Mouse (Mus musculus) heart, embryonic 15.5 days (tissue): ENCODE measurements at regions not wholly inside any gene's neighbourhood (a gene's known extent, or its start where the extent isn't known, plus 50 kb on each side); places are given as distances from the start of the nearest gene placed in this dataset.

Source experiments
- ATAC-seq: fragments of 200-750 bp; cut with Nextera tagmentation; replicated peaks from 2 replicates; pipeline ENCODE4 v1.8.0; 2017; ENCODE audit warnings: low read depth, moderate TSS enrichment; ENCODE audit not compliant: insufficient number of reproducible peaks, insufficient read depth, low FRiP score
- H3K27ac ChIP-seq: fragments of 300-500 bp; sonication (generic); 2 replicates; pipeline ENCODE4 v1.5.1; 2015; ENCODE audit warnings: mild to moderate bottlenecking, inconsistent platforms
- H3K27me3 ChIP-seq: fragments of 300-500 bp; sonication (generic); 2 replicates; pipeline ENCODE4 v1.6.1; 2015; ENCODE audit warnings: inconsistent platforms
- H3K36me3 ChIP-seq: fragments of 300-500 bp; sonication (generic); 2 replicates; pipeline ENCODE4 v1.6.1; 2015; ENCODE audit warnings: mild to moderate bottlenecking, inconsistent platforms
- H3K4me1 ChIP-seq: fragments of 300-500 bp; sonication (generic); replicated peaks from 2 replicates; pipeline ENCODE4 v1.6.1; 2015; ENCODE audit warnings: inconsistent platforms
- H3K4me2 ChIP-seq: fragments of 300-500 bp; sonication (generic); 2 replicates; pipeline ENCODE4 v1.6.1; 2015; ENCODE audit warnings: inconsistent platforms, mild to moderate bottlenecking, moderate library complexity
- H3K4me3 ChIP-seq: fragments of 300-500 bp; sonication (generic); 2 replicates; pipeline ENCODE4 v1.5.1; 2015; ENCODE audit warnings: mild to moderate bottlenecking, inconsistent platforms
- H3K9ac ChIP-seq: fragments of 300-500 bp; sonication (generic); 2 replicates; pipeline ENCODE4 v1.6.1; 2015; ENCODE audit warnings: mild to moderate bottlenecking, inconsistent platforms
- H3K9me3 ChIP-seq: fragments of 300-500 bp; sonication (generic); replicated peaks from 2 replicates; pipeline ENCODE4 v1.6.1; 2016; ENCODE audit warnings: inconsistent platforms
- WGBS: fragments of 180-500 bp; shearing (Covaris S2); methylation state at CpG from one replicate; pipeline ENCODE4 v1.1.7; 2015; ENCODE audit warnings: mixed read lengths; 5-methylcytosine and 5-hydroxymethylcytosine counted together

GRCm38 (mm10) chr3:137482546-137482945 is 138.9 kb upstream of the Ddit4l start:
- 46% methylated on average over 3 of the region's 3 CpGs for WGBS
- H3K9ac ChIP-seq, result no peak overlapping the region
- ATAC-seq, result no peak
- no peaks in the 10 kb centered on the region for H3K36me3 ChIP-seq
- H3K27ac ChIP-seq, result no peak overlapping the region
- H3K4me1 ChIP-seq, result peaks cover 7% of the 10 kb centered on the region; the same call in 1 of the 2 replicates
- no peak overlapping the region for H3K4me2 ChIP-seq
- no peaks in the 10 kb centered on the region for H3K27me3 ChIP-seq
- no peaks in the 10 kb centered on the region for H3K9me3 ChIP-seq
- no peak overlapping the region for H3K4me3 ChIP-seq

GRCm38 (mm10) chr3:137482971-137483370 is 138.4 kb upstream of the Ddit4l start:
- no peak for ATAC-seq
- H3K27ac ChIP-seq, result no peak overlapping the region
- 37% methylated on average over 4 of the region's 4 CpGs for WGBS

GRCm38 (mm10) chr3:137489592-137489991 is 131.8 kb upstream of the Ddit4l start:
- Histone ChIP-seq H3K4me3 (no peak overlapping the region), H3K4me2 (no peak overlapping the region), H3K9ac (no peak overlapping the region), H3K27ac (no peak overlapping the region), H3K36me3 (no peaks in the 10 kb centered on the region), H3K4me1 (no peaks in the 10 kb centered on the region), H3K27me3 (no peaks in the 10 kb centered on the region), H3K9me3 (no peaks in the 10 kb centered on the region)
- no peak for ATAC-seq

More at GRCm38 (mm10) chr3:137482971-137483370, 138.4 kb upstream of the Ddit4l start:
- H3K9ac ChIP-seq, result no peak overlapping the region
- H3K4me3 ChIP-seq, result no peak overlapping the region
- H3K27me3 ChIP-seq, result no peaks in the 10 kb centered on the region
- no peaks in the 10 kb centered on the region for H3K36me3 ChIP-seq
- H3K4me1 ChIP-seq, result peaks cover 7% of the 10 kb centered on the region; the same call in 1 of the 2 replicates
- no peak overlapping the region for H3K4me2 ChIP-seq
- no peaks in the 10 kb centered on the region for H3K9me3 ChIP-seq

GRCm38 (mm10) chr3:137491508-137492019 is 129.8 kb upstream of the Ddit4l start:
- Histone ChIP-seq H3K9ac (no peak overlapping the region), H3K27ac (no peak overlapping the region), H3K4me2 (no peak overlapping the region), H3K9me3 (no peaks in the 10 kb centered on the region), H3K4me1 (no peaks in the 10 kb centered on the region), H3K36me3 (no peaks in the 10 kb centered on the region), H3K27me3 (no peaks in the 10 kb centered on the region), H3K4me3 (no peak overlapping the region)
- no peak for ATAC-seq
- 78% methylated on average over 1 of the region's 1 CpGs for WGBS

GRCm38 (mm10) chr3:137498343-137498742 is 123.1 kb upstream of the Ddit4l start:
- whole genome bisulfite sequencing, result 87% methylated on average over 3 of the region's 3 CpGs
- H3K9me3 ChIP-seq, result no peaks in the 10 kb centered on the region
- ATAC-seq, result no peak
- no peak overlapping the region for H3K4me3 ChIP-seq
- no peak overlapping the region for H3K4me2 ChIP-seq
- no peak overlapping the region for H3K9ac ChIP-seq
- no peaks in the 10 kb centered on the region for H3K36me3 ChIP-seq
- no peaks in the 10 kb centered on the region for H3K4me1 ChIP-seq
- H3K27me3 ChIP-seq, result no peaks in the 10 kb centered on the region
- no peak overlapping the region for H3K27ac ChIP-seq

GRCm38 (mm10) chr3:137511283-137511682 is 110.1 kb upstream of the Ddit4l start:
- Histone ChIP-seq H3K4me2 (no peak overlapping the region), H3K27ac (no peak overlapping the region), H3K4me1 (no peaks in the 10 kb centered on the region), H3K27me3 (no peaks in the 10 kb centered on the region), H3K36me3 (no peaks in the 10 kb centered on the region), H3K9me3 (no peaks in the 10 kb centered on the region), H3K4me3 (no peak overlapping the region), H3K9ac (no peak overlapping the region)
- 77% methylated on average over 1 of the region's 1 CpGs for WGBS
- ATAC-seq, result no peak

GRCm38 (mm10) chr3:137512411-137512810 is 109.0 kb upstream of the Ddit4l start:
- no peak for ATAC-seq
- H3K4me3 ChIP-seq, result no peak overlapping the region
- H3K4me1 ChIP-seq, result peaks cover 3% of the 10 kb centered on the region; the same call in 1 of the 2 replicates
- H3K9me3 ChIP-seq, result no peaks in the 10 kb centered on the region
- H3K27me3 ChIP-seq, result no peaks in the 10 kb centered on the region
- H3K4me2 ChIP-seq, result no peak overlapping the region
- 85% methylated on average over 2 of the region's 2 CpGs for WGBS
- no peak overlapping the region for H3K9ac ChIP-seq
- no peaks in the 10 kb centered on the region for H3K36me3 ChIP-seq
- H3K27ac ChIP-seq, result no peak overlapping the region

GRCm38 (mm10) chr3:137513026-137513425 is 108.4 kb upstream of the Ddit4l start:
- ATAC-seq, result no peak
- H3K27ac ChIP-seq, result no peak overlapping the region
- H3K4me1 ChIP-seq, result peaks cover 4% of the 10 kb centered on the region; the same call in 1 of the 2 replicates
- no peak overlapping the region for H3K4me3 ChIP-seq
- no peaks in the 10 kb centered on the region for H3K27me3 ChIP-seq
- no peaks in the 10 kb centered on the region for H3K9me3 ChIP-seq
- H3K9ac ChIP-seq, result no peak overlapping the region
- H3K36me3 ChIP-seq, result no peaks in the 10 kb centered on the region
- no peak overlapping the region for H3K4me2 ChIP-seq
- WGBS, result 57% methylated on average over 6 of the region's 6 CpGs

GRCm38 (mm10) chr3:137514238-137514637 is 107.2 kb upstream of the Ddit4l start:
- Histone ChIP-seq H3K27me3 (no peaks in the 10 kb centered on the region), H3K9ac (no peak overlapping the region), H3K27ac (no peak overlapping the region), H3K4me2 (no peak overlapping the region), H3K36me3 (no peaks in the 10 kb centered on the region), H3K4me3 (no peak overlapping the region), H3K4me1 (peaks cover 4% of the 10 kb centered on the region; the same call in 1 of the 2 replicates), H3K9me3 (no peaks in the 10 kb centered on the region)
- no peak for ATAC-seq
- 88% methylated on average over 2 of the region's 2 CpGs for WGBS

- Histone ChIP-seq H3K9me3 (no peaks in the 10 kb centered on the region), H3K9ac (no peak overlapping the region), H3K27ac (peak overlapping the region; percentile 21; the same call in 1 of the 2 replicates), H3K27me3 (no peaks in the 10 kb centered on the region), H3K36me3 (no peaks in the 10 kb centered on the region), H3K4me3 (no peak overlapping the region), H3K4me1 (peaks cover 4% of the 10 kb centered on the region; the same call in 1 of the 2 replicates), H3K4me2 (no peak overlapping the region)
- no peak for ATAC-seq
- 38% methylated on average over 4 of the region's 4 CpGs for WGBS
Measured at GRCm38 (mm10) chr3:137517433-137517832, 104.0 kb upstream of the Ddit4l start.

GRCm38 (mm10) chr3:137520191-137520590 is 101.2 kb upstream of the Ddit4l start:
- no peak for ATAC-seq
- WGBS, result 90% methylated on average over 1 of the region's 1 CpGs

More at GRCm38 (mm10) chr3:137520191-137520590, 101.2 kb upstream of the Ddit4l start:
- Histone ChIP-seq H3K27ac (no peak overlapping the region), H3K4me1 (peaks cover 4% of the 10 kb centered on the region; the same call in 1 of the 2 replicates), H3K4me3 (no peak overlapping the region), H3K36me3 (no peaks in the 10 kb centered on the region), H3K4me2 (no peak overlapping the region), H3K27me3 (no peaks in the 10 kb centered on the region), H3K9ac (no peak overlapping the region), H3K9me3 (no peaks in the 10 kb centered on the region)
